Mouse (Mus musculus) bone marrow macrophage, adult 2 months (primary cell): ENCODE data around the gene Rffl.

Experiments
- CTCF ChIP-seq: IDR thresholded peaks from 2 replicates; pipeline ENCODE4 v1.5.1; 2012; ENCODE audit warnings: low read depth, mild to moderate bottlenecking, low read length, moderate library complexity
- POLR2A ChIP-seq: IDR thresholded peaks from 2 replicates; pipeline ENCODE4 v1.6.1; 2012; ENCODE audit warnings: mild to moderate bottlenecking, low read depth, low read length, borderline replicate concordance

DNA sequence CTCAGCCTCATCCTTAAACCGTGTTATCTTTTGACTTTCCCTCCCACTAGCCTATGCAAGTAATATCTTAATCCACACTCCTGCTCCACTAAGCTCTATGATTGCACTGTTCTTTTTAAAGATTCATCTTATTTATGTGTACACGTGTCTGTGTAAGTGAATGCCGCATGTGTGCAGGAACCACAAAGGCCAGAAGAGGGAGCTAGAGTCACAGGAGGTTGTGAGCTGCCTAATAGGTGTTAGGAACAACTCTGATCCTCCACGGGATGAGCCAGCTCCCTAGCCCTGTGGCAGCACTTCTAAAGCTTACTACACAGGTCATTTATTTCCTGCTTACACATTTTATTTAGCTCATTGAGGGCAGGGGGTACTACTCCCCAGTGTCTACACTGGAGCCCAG lies 51.7 kb downstream of the Rffl start:
- TF ChIP-seq CTCF: peak; percentile 63
- no peak for TF ChIP-seq POLR2A
